Mouse (Mus musculus): ENCODE data around the gene Sh3d19. TPM values are rescaled to one million over a fixed set of nuclear protein-coding genes. Genes with fewer than 3 reads are reported as not detected.
A peak's percentile ranks its signal among the peaks of the same experiment; 100 is the strongest.

Sh3d19 gene
- total and polyA plus RNA-seq, 2 experiments from 2014 or later, result 13.8 to 32.0 TPM

- Histone ChIP-seq H3K4me3 (ENCODE audit: low read depth, low read length) (no peak overlapping the region), H3K4me2 (ENCODE audit: low read depth, low read length, poor library complexity, severe bottlenecking) (no peak overlapping the region), H3K4me1 (ENCODE audit: insufficient read depth, low read length) (no peaks in the 10 kb centered on the region), H3K36me3 (ENCODE audit: insufficient read depth, low read length) (no peaks in the 10 kb centered on the region), H3K9me3 (ENCODE audit: low read length) (no peaks in the 10 kb centered on the region), H3K27me3 (ENCODE audit: insufficient read depth, low read length) (no peaks in the 10 kb centered on the region), H3K27ac (ENCODE audit: low read depth, low read length) (no peak overlapping the region), H3K9ac (replicated peaks; ENCODE audit: low read length, poor library complexity, severe bottlenecking) (no peak overlapping the region)
- 90% methylated on average over 12 of the region's 12 CpGs for WGBS
- no peak for DNase-seq (ENCODE audit: low spot score)
- ATAC-seq (ENCODE audit: low FRiP score), result no peak
- no peak for TF ChIP-seq CTCF (IDR thresholded peaks at IDR 0.05)
Observed at GRCm38 (mm10) chr3:86024065-86024795, 53.3 kb downstream of the Sh3d19 start.

- WGBS, result 95% methylated on average over 20 of the region's 20 CpGs
- H3K4me3 ChIP-seq (ENCODE audit: low read depth, low read length), result no peak overlapping the region
- no peak for ATAC-seq (ENCODE audit: low FRiP score)
- H3K27me3 ChIP-seq (ENCODE audit: insufficient read depth, low read length), result no peaks in the 10 kb centered on the region
- no peaks in the 10 kb centered on the region for H3K9me3 ChIP-seq (ENCODE audit: low read length)
- no peaks in the 10 kb centered on the region for H3K4me1 ChIP-seq (ENCODE audit: insufficient read depth, low read length)
- TF ChIP-seq CTCF (IDR thresholded peaks at IDR 0.05), result no peak
- no peak overlapping the region for H3K9ac ChIP-seq (replicated peaks; ENCODE audit: low read length, poor library complexity, severe bottlenecking)
- H3K27ac ChIP-seq (ENCODE audit: low read depth, low read length), result no peak overlapping the region
- no peak overlapping the region for H3K4me2 ChIP-seq (ENCODE audit: low read depth, low read length, poor library complexity, severe bottlenecking)
- no peak for DNase-seq (ENCODE audit: low spot score)
- H3K36me3 ChIP-seq (ENCODE audit: insufficient read depth, low read length), result no peaks in the 10 kb centered on the region
Observed at GRCm38 (mm10) chr3:86025341-86026137, 54.6 kb downstream of the Sh3d19 start.

DNA sequence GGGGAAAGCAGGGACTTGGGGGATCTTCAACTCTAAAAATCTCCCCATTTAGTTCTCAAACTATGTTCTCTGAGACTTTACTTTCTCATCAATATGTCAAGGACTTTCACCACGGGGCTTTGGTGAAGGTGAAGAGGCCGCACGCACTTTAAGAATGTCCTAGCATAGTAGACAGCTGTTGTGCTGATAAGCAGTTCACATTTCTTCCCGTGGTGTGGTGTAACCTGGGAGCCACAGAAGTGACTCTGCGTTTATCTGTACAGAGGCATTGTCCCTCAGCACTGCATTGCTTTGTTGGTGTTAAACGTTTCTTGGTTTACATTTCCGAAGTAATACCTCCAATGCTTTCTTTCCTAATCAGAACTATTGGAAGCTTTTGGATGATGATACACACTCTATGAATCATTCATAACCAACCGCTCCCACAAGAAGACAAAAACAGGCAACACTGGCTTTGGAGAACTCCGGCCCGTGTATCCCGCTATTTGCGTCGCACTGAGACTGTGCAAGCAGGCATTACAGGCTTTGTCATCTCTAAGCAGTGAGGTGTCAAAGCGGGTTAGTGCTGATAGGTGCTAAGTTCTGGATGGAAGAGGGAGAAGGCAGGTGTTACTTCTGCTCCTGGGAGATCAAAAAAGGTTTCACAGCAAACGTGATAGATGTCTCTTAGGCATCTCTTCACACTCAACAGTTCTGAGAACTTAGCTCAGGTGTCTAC, 57.9 kb downstream of the Sh3d19 start:
- no peak overlapping the region for H3K27ac ChIP-seq (ENCODE audit: low read depth, low read length)
- no peaks in the 10 kb centered on the region for H3K4me1 ChIP-seq (ENCODE audit: insufficient read depth, low read length)
- TF ChIP-seq CTCF (IDR thresholded peaks at IDR 0.05), result no peak
- H3K9ac ChIP-seq (replicated peaks; ENCODE audit: low read length, poor library complexity, severe bottlenecking), result no peak overlapping the region
- no peaks in the 10 kb centered on the region for H3K9me3 ChIP-seq (ENCODE audit: low read length)
- H3K36me3 ChIP-seq (ENCODE audit: insufficient read depth, low read length), result no peaks in the 10 kb centered on the region
- ATAC-seq (ENCODE audit: low FRiP score) (no peak), DNase-seq (ENCODE audit: low spot score) (no peak)
- no peak overlapping the region for H3K4me3 ChIP-seq (ENCODE audit: low read depth, low read length)
- H3K4me2 ChIP-seq (ENCODE audit: low read depth, low read length, poor library complexity, severe bottlenecking), result no peak overlapping the region
- 79% methylated on average over 15 of the region's 15 CpGs for WGBS
- no peaks in the 10 kb centered on the region for H3K27me3 ChIP-seq (ENCODE audit: insufficient read depth, low read length)

DNA sequence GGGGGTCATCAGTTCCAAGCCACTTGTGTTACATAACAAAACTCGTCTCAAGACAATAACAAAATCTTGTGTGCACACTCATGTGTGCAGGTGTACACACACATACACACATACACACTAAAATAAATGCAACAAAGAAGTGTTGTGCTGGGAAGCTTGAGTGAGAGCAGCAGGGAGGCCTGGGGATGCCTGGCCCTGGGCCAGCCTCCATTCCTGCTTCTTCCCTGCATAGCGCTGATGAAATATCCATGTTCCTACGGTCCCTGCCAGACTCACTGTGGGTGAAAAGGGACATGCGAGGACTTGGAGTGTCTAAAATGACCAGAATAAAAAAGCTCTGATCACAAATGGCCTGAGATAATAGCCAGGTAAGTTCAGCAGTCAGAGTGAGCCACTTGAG, 59.7 kb downstream of the Sh3d19 start:
- H3K36me3 ChIP-seq (ENCODE audit: insufficient read depth, low read length), result no peaks in the 10 kb centered on the region
- no peak overlapping the region for H3K9ac ChIP-seq (replicated peaks; ENCODE audit: low read length, poor library complexity, severe bottlenecking)
- H3K27ac ChIP-seq (ENCODE audit: low read depth, low read length), result no peak overlapping the region
- DNase-seq (ENCODE audit: low spot score), result peak; percentile 26
- H3K4me1 ChIP-seq (ENCODE audit: insufficient read depth, low read length), result no peaks in the 10 kb centered on the region
- H3K27me3 ChIP-seq (ENCODE audit: insufficient read depth, low read length), result no peaks in the 10 kb centered on the region
- 74% methylated on average over 4 of the region's 4 CpGs for WGBS
- no peaks in the 10 kb centered on the region for H3K9me3 ChIP-seq (ENCODE audit: low read length)
- H3K4me2 ChIP-seq (ENCODE audit: low read depth, low read length, poor library complexity, severe bottlenecking), result no peak overlapping the region
- no peak for TF ChIP-seq CTCF (IDR thresholded peaks at IDR 0.05)
- H3K4me3 ChIP-seq (ENCODE audit: low read depth, low read length), result no peak overlapping the region
- no peak for ATAC-seq (ENCODE audit: low FRiP score)

DNA sequence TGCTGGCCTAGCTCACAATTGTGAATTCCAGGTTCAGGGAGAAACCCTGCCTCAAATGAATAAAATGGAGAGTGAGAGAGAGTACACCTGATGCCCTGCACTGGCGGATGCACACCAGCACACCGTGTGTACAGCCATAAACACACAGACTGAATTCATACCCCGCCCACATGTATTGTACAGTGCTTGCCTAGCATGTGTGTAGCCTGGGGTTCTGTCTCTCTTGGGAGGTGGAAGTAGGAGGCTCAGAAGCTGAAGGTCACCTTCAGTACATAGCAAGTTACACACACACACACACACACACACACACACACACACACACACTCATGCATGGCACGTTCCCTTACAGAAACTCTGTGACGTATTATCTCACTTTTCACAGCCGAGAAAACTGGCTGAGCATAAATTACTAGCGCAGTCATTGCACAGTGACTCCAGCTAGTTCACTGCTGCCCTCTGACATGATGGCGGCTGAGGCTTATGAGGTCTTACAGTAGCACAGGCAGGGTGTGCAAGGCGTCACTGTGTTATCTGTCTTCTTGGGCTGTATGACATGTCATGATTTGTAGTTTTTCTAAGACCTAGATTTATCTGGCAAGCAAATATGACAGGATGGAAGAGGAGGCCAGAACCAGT, 62.7 kb downstream of the Sh3d19 start:
- H3K4me1 ChIP-seq (ENCODE audit: insufficient read depth, low read length), result no peaks in the 10 kb centered on the region
- H3K4me2 ChIP-seq (ENCODE audit: low read depth, low read length, poor library complexity, severe bottlenecking), result no peak overlapping the region
- WGBS, result 82% methylated on average over 9 of the region's 9 CpGs
- no peak overlapping the region for H3K9ac ChIP-seq (replicated peaks; ENCODE audit: low read length, poor library complexity, severe bottlenecking)
- no peaks in the 10 kb centered on the region for H3K36me3 ChIP-seq (ENCODE audit: insufficient read depth, low read length)
- no peaks in the 10 kb centered on the region for H3K27me3 ChIP-seq (ENCODE audit: insufficient read depth, low read length)
- DNase-seq (ENCODE audit: low spot score) (no peak), ATAC-seq (ENCODE audit: low FRiP score) (no peak)
- H3K9me3 ChIP-seq (ENCODE audit: low read length), result no peaks in the 10 kb centered on the region
- no peak overlapping the region for H3K4me3 ChIP-seq (ENCODE audit: low read depth, low read length)
- no peak for TF ChIP-seq CTCF (IDR thresholded peaks at IDR 0.05)
- no peak overlapping the region for H3K27ac ChIP-seq (ENCODE audit: low read depth, low read length)
